Comparison of ENCODE assay signal across 25 mouse cellular contexts in genomic region chr3:93562372-93562771, GRCm38 (mm10). TPM values are rescaled to one million over a fixed set of nuclear protein-coding genes. Genes with fewer than 3 reads are reported as not detected.
DNase-seq lines count a peak whose midpoint lies in the region; ATAC-seq and TF ChIP-seq lines count a peak whose summit lies in the region.
"Had no signal": no experiment of that assay in that cellular context is flagged by ENCODE, and none has a peak within 500 bp of the region (broad histone marks: within the 10 kb centered on the region; RNA-seq: fewer than 3 reads in every experiment).

No protein-coding gene starts in this region.

- TF ChIP-seq CTCF in stomach, postnatal 0 days (IDR thresholded peaks at IDR 0.05; ENCODE audit: low read depth), result no peak

- ATAC-seq in stomach, embryonic 14.5 days (ENCODE audit: insufficient number of reproducible peaks, insufficient read depth, low FRiP score, low read depth), result peak; percentile 18; the same call in 1 of the 2 replicates
- no peak for ATAC-seq in stomach, postnatal 0 days (ENCODE audit: low FRiP score, low TSS enrichment)
- peak; percentile 76 for ATAC-seq in activated CD4-positive, CD25-positive, alpha-beta regulatory T cell, adult 4 months
- peak; percentile 81 for ATAC-seq in inflammation-experienced regulatory T-cells, adult 6 months
- ATAC-seq in intestine, embryonic 16.5 days, result no peak
- no peak for ATAC-seq in forebrain, embryonic 12.5 days (ENCODE audit: low FRiP score)
- ATAC-seq: liver, postnatal 0 days; lung, postnatal 0 days; midbrain, embryonic 13.5 days; Patski had no signal

- 81% methylated on average over 2 of the region's 2 CpGs for WGBS in stomach, embryonic 14.5 days
- 84% methylated on average over 2 of the region's 2 CpGs for WGBS in stomach, postnatal 0 days
- WGBS in intestine, embryonic 16.5 days, result 85% methylated on average over 2 of the region's 2 CpGs
- 92% methylated on average over 2 of the region's 2 CpGs for WGBS in forebrain, embryonic 12.5 days

- H3K9ac ChIP-seq in stomach, embryonic 14.5 days (replicated peaks; ENCODE audit: low read depth, low read length), result no peak overlapping the region
- no peak overlapping the region for H3K9ac ChIP-seq in stomach, postnatal 0 days (ENCODE audit: low read length)
- no peak overlapping the region for H3K9ac ChIP-seq in intestine, embryonic 16.5 days (ENCODE audit: low read depth, low read length)
- H3K9ac ChIP-seq in forebrain, embryonic 12.5 days, result no peak overlapping the region
- H3K9ac ChIP-seq: heart, embryonic 13.5 days; hindbrain, embryonic 12.5 days; liver, postnatal 0 days; midbrain, embryonic 13.5 days had no signal

- H3K9me3 ChIP-seq in stomach, embryonic 14.5 days (ENCODE audit: control insufficient read depth, low read depth, low read length), result no peaks in the 10 kb centered on the region
- no peaks in the 10 kb centered on the region for H3K9me3 ChIP-seq in stomach, postnatal 0 days (ENCODE audit: control insufficient read depth, low read length)
- H3K9me3 ChIP-seq in intestine, embryonic 16.5 days (ENCODE audit: control insufficient read depth, low read length), result no peaks in the 10 kb centered on the region
- no peaks in the 10 kb centered on the region for H3K9me3 ChIP-seq in forebrain, embryonic 12.5 days
- H3K9me3 ChIP-seq: heart, embryonic 13.5 days; hindbrain, embryonic 12.5 days; midbrain, embryonic 13.5 days had no signal

- no peak overlapping the region for H3K4me3 ChIP-seq in stomach, embryonic 14.5 days (ENCODE audit: low read depth, low read length)
- H3K4me3 ChIP-seq in stomach, postnatal 0 days (ENCODE audit: low read depth, low read length), result no peak overlapping the region
- H3K4me3 ChIP-seq in intestine, embryonic 16.5 days (ENCODE audit: low read length), result no peak overlapping the region
- H3K4me3 ChIP-seq in forebrain, embryonic 12.5 days (replicated peaks), result no peak overlapping the region
- H3K4me3 ChIP-seq: heart, adult 2 months; heart, embryonic 13.5 days; hindbrain, embryonic 12.5 days; left cerebral cortex, adult 2 months; midbrain, embryonic 13.5 days had no signal

- no peak overlapping the region for H3K4me2 ChIP-seq in stomach, embryonic 14.5 days (replicated peaks; ENCODE audit: low read depth, low read length)
- no peak overlapping the region for H3K4me2 ChIP-seq in stomach, postnatal 0 days (replicated peaks; ENCODE audit: low read depth)
- no peak overlapping the region for H3K4me2 ChIP-seq in intestine, embryonic 16.5 days (ENCODE audit: low read depth, low read length)
- H3K4me2 ChIP-seq in forebrain, embryonic 12.5 days, result no peak overlapping the region
- H3K4me2 ChIP-seq: heart, embryonic 13.5 days; hindbrain, embryonic 12.5 days; midbrain, embryonic 13.5 days had no signal

- TF ChIP-seq EP300 in stomach, postnatal 0 days (optimal IDR thresholded peaks at IDR 0.05), result no peak

- DNase-seq in stomach, postnatal 0 days (ENCODE audit: low spot score), result no peak
- peak; percentile 23 for DNase-seq in splenic B cell, adult 2 months (ENCODE audit: low read depth, low spot score)
- DNase-seq in cerebellum, postnatal 25 days, result no peak
- DNase-seq: adrenal gland, adult 2 months; cerebellum, adult 8-10 months; heart, adult 2 months; heart, postnatal 14 days; kidney, adult 2 months; kidney, postnatal 10 days; liver, postnatal 0 days; right cerebral cortex, postnatal 25 days; thymus, adult 2 months had no signal

- H3K4me1 ChIP-seq in stomach, embryonic 14.5 days (ENCODE audit: control insufficient read depth, insufficient read depth, low read length), result 0 out of 2 replicates have a peak, but pooled peaks cover 2% of the 10 kb centered on the region
- H3K4me1 ChIP-seq in stomach, postnatal 0 days (replicated peaks; ENCODE audit: control insufficient read depth, insufficient read depth), result no peaks in the 10 kb centered on the region
- peaks cover 18% of the 10 kb centered on the region for H3K4me1 ChIP-seq in intestine, embryonic 16.5 days (ENCODE audit: control insufficient read depth, insufficient read depth, low read length)
- H3K4me1 ChIP-seq in forebrain, embryonic 12.5 days, result no peaks in the 10 kb centered on the region
- H3K4me1 ChIP-seq: midbrain, embryonic 13.5 days had no signal

- no peaks in the 10 kb centered on the region for H3K27me3 ChIP-seq in stomach, embryonic 14.5 days (ENCODE audit: control insufficient read depth, insufficient read depth, low read length)
- H3K27me3 ChIP-seq in stomach, postnatal 0 days (ENCODE audit: control insufficient read depth, insufficient read depth, low read length), result no peaks in the 10 kb centered on the region
- no peaks in the 10 kb centered on the region for H3K27me3 ChIP-seq in splenic B cell, adult 2 months (ENCODE audit: control insufficient read depth, insufficient read depth, low read length, poor library complexity, severe bottlenecking)
- H3K27me3 ChIP-seq in intestine, embryonic 16.5 days (replicated peaks; ENCODE audit: control insufficient read depth, insufficient read depth, low read length), result no peaks in the 10 kb centered on the region
- H3K27me3 ChIP-seq in forebrain, embryonic 12.5 days, result no peaks in the 10 kb centered on the region
- H3K27me3 ChIP-seq: heart, embryonic 13.5 days; hindbrain, embryonic 12.5 days; midbrain, embryonic 13.5 days; Patski had no signal

- peaks cover 17% of the 10 kb centered on the region; the same call in 1 of the 2 replicates for H3K36me3 ChIP-seq in stomach, embryonic 14.5 days (ENCODE audit: control insufficient read depth, insufficient read depth, low read length)
- H3K36me3 ChIP-seq in stomach, postnatal 0 days (ENCODE audit: control insufficient read depth, insufficient read depth, low read length), result peaks cover 12% of the 10 kb centered on the region
- H3K36me3 ChIP-seq in splenic B cell, adult 2 months (ENCODE audit: control insufficient read depth, insufficient read depth, low read length, poor library complexity, severe bottlenecking), result peaks cover 10% of the 10 kb centered on the region; the same call in 1 of the 2 replicates
- peaks cover 13% of the 10 kb centered on the region; the same call in 1 of the 2 replicates for H3K36me3 ChIP-seq in intestine, embryonic 16.5 days (ENCODE audit: control insufficient read depth, insufficient read depth, low read length)
- H3K36me3 ChIP-seq in forebrain, embryonic 12.5 days (replicated peaks), result no peaks in the 10 kb centered on the region
- H3K36me3 ChIP-seq: G1E; midbrain, embryonic 13.5 days had no signal

- no peak overlapping the region for H3K27ac ChIP-seq in stomach, embryonic 14.5 days (ENCODE audit: low read length)
- H3K27ac ChIP-seq in stomach, postnatal 0 days (replicated peaks), result no peak overlapping the region
- no peak overlapping the region for H3K27ac ChIP-seq in intestine, embryonic 16.5 days (ENCODE audit: low read length)
- H3K27ac ChIP-seq in forebrain, embryonic 12.5 days, result no peak overlapping the region
- H3K27ac ChIP-seq: heart, adult 2 months; heart, embryonic 13.5 days; hindbrain, embryonic 12.5 days; left cerebral cortex, adult 2 months; macrophage; midbrain, embryonic 13.5 days had no signal

RNA-seq across cellular contexts. Expression of gene S100a10, which starts 7.5 kb away (rescaled TPM):
- 430 TPM in 2 replicates for polyA plus RNA-seq in stomach, embryonic 14.5 days (2014; fragmentation: Nextera tagmentation; extraction: Ambion mirVana)
- 314 and 375 TPM in 2 replicates for polyA plus RNA-seq in stomach, postnatal 0 days (2015; fragmentation: Nextera tagmentation; extraction: Ambion mirVana)
- 1,000 to 10,000 TPM; 1,196 to 1,341 TPM for polyA plus RNA-seq in activated CD4-positive, CD25-positive, alpha-beta regulatory T cell, adult 4 months (2017; shearing (Covaris generic))
- 1,000 to 10,000 TPM in 1 of 3 experiments, 100 to 1,000 TPM in 2; 678 to 1,984 (median 706) TPM for polyA plus RNA-seq in inflammation-experienced regulatory T-cells, adult 6 months (2017; shearing (Covaris generic))
- 722 and 728 TPM in 2 replicates for polyA plus RNA-seq in intestine, embryonic 16.5 days (2015; fragmentation: Nextera tagmentation; extraction: Ambion mirVana)
- polyA plus RNA-seq in forebrain, embryonic 12.5 days (2016; fragmentation: Nextera tagmentation; extraction: Ambion mirVana), result 108 and 148 TPM in 2 replicates
- polyA plus RNA-seq: G1E had no signal

RNA-seq across cellular contexts. Expression of gene S100a11, which starts 42.1 kb away (rescaled TPM):
- polyA plus RNA-seq in stomach, embryonic 14.5 days (2014; fragmentation: Nextera tagmentation; extraction: Ambion mirVana), result 1,750 and 1,785 TPM in 2 replicates
- 1,952 and 2,093 TPM in 2 replicates for polyA plus RNA-seq in stomach, postnatal 0 days (2015; fragmentation: Nextera tagmentation; extraction: Ambion mirVana)
- 1,000 to 10,000 TPM; 1,103 to 1,136 TPM for polyA plus RNA-seq in activated CD4-positive, CD25-positive, alpha-beta regulatory T cell, adult 4 months (2017; shearing (Covaris generic))
- polyA plus RNA-seq in inflammation-experienced regulatory T-cells, adult 6 months (2017; shearing (Covaris generic)), result 1,000 to 10,000 TPM in 2 of 3 experiments, 100 to 1,000 TPM in 1; 738 to 2,389 (median 1,003) TPM
- polyA plus RNA-seq in intestine, embryonic 16.5 days (2015; fragmentation: Nextera tagmentation; extraction: Ambion mirVana), result 711 and 730 TPM in 2 replicates
- 251 and 342 TPM in 2 replicates for polyA plus RNA-seq in forebrain, embryonic 12.5 days (2016; fragmentation: Nextera tagmentation; extraction: Ambion mirVana)
- polyA plus RNA-seq: G1E had no signal

Comparison
In these comparisons a context has a peak if more than half of its experiments do, and no peak if none do; other contexts are left out.
1. ATAC-seq: peak in stomach, embryonic 14.5 days (single experiment), activated CD4-positive, CD25-positive, alpha-beta regulatory T cell, adult 4 months (single experiment) and inflammation-experienced regulatory T-cells, adult 6 months (single experiment); none in stomach, postnatal 0 days (single experiment), intestine, embryonic 16.5 days (single experiment) and forebrain, embryonic 12.5 days (single experiment).